In genomic region chr1:139079523-139079922, GRCm38 (mm10) we compare ENCODE assay signal across 8 mouse cellular contexts.
DNase-seq lines count a peak whose midpoint lies in the region; ATAC-seq lines count a peak whose summit lies in the region.

No protein-coding gene starts in this region.

- no peak overlapping the region for H3K4me2 ChIP-seq in hindbrain, embryonic 12.5 days (replicated peaks)
- no peak overlapping the region for H3K4me2 ChIP-seq in hindbrain, embryonic 13.5 days

- no peaks in the 10 kb centered on the region for H3K27me3 ChIP-seq in hindbrain, embryonic 12.5 days
- H3K27me3 ChIP-seq in hindbrain, embryonic 13.5 days: no peaks in the 10 kb centered on the region

- DNase-seq in right cerebral cortex, adult 18-20 months: peak; percentile 5
- no peak for DNase-seq in right cerebral cortex, adult 2 months (ENCODE audit: low spot score in 2 of 2)
- DNase-seq in layer of hippocampus, adult 8-10 months (ENCODE audit: low spot score in 2 of 2): peak; percentile 22 to 23
- no peak for DNase-seq in ovary, adult 18-20 months (ENCODE audit: low spot score)
- DNase-seq in embryo, embryonic 10 days (ENCODE audit: low spot score): no peak
- DNase-seq in adrenal gland, postnatal 14 days: no peak

- no peaks in the 10 kb centered on the region for H3K36me3 ChIP-seq in hindbrain, embryonic 12.5 days
- H3K36me3 ChIP-seq in hindbrain, embryonic 13.5 days: no peaks in the 10 kb centered on the region

- no peak overlapping the region for H3K27ac ChIP-seq in hindbrain, embryonic 12.5 days
- no peak overlapping the region for H3K27ac ChIP-seq in hindbrain, embryonic 13.5 days

- 82% methylated on average over 6 of the region's 6 CpGs for WGBS in hindbrain, embryonic 12.5 days
- WGBS in hindbrain, embryonic 13.5 days: 72% methylated on average over 6 of the region's 6 CpGs

- H3K9me3 ChIP-seq in hindbrain, embryonic 12.5 days (replicated peaks): no peaks in the 10 kb centered on the region
- no peaks in the 10 kb centered on the region for H3K9me3 ChIP-seq in hindbrain, embryonic 13.5 days

- no peak overlapping the region for H3K4me3 ChIP-seq in hindbrain, embryonic 12.5 days
- no peak overlapping the region for H3K4me3 ChIP-seq in hindbrain, embryonic 13.5 days

- H3K4me1 ChIP-seq in hindbrain, embryonic 12.5 days: peaks cover 7% of the 10 kb centered on the region
- H3K4me1 ChIP-seq in hindbrain, embryonic 13.5 days (replicated peaks): peaks cover 14% of the 10 kb centered on the region

- H3K9ac ChIP-seq in hindbrain, embryonic 12.5 days: no peak overlapping the region
- H3K9ac ChIP-seq in hindbrain, embryonic 13.5 days: no peak overlapping the region

- 0 out of 2 replicates have a peak, but pooled peaks have one; percentile 10 for ATAC-seq in hindbrain, embryonic 12.5 days (ENCODE audit: low FRiP score)
- ATAC-seq in hindbrain, embryonic 13.5 days (ENCODE audit: low FRiP score): no peak

Comparison
In these comparisons a context has a peak if more than half of its experiments do, and no peak if none do; other contexts are left out.
1. DNase-seq: peak in right cerebral cortex, adult 18-20 months (single experiment) and layer of hippocampus, adult 8-10 months (2 of 2); none in right cerebral cortex, adult 2 months (0 of 2), ovary, adult 18-20 months (single experiment), embryo, embryonic 10 days (single experiment) and adrenal gland, postnatal 14 days (single experiment).